Mouse (Mus musculus) layer of hippocampus, adult 2 months (tissue): Measurements from ENCODE around the gene Fgl2. TPM values are rescaled to one million over a fixed set of nuclear protein-coding genes. Genes with fewer than 3 reads are reported as not detected.

Source experiments
- DNase-seq, 2 experiments: peaks; one replicate each; pipeline ENCODE4 v3.0.0; 2022; ENCODE audit warnings: low spot score in 2 of 2
- H3K27ac ChIP-seq: fragments of 200-600 bp; 2 replicates; pipeline ENCODE4 v1.8.1; 2022
- H3K4me3 ChIP-seq: fragments of 200-600 bp; 2 replicates; pipeline ENCODE4 v1.8.1; 2022; ENCODE audit warnings: mild to moderate bottlenecking
- CTCF ChIP-seq: fragments of 200-600 bp; conservative IDR thresholded peaks from 2 replicates; pipeline ENCODE4 v1.8.1; 2022; ENCODE audit warnings: antibody characterized with exemption, mild to moderate bottlenecking, moderate library complexity
- total RNA-seq, 2 experiments: library from RNA; stranded (reverse); gene quantifications; 2 replicates each; pipeline ENCODE4 v1.2.3; 2021

The Fgl2 gene
- total RNA-seq, 2 experiments from 2014 or later: 1.6 to 2.0 TPM

DNA sequence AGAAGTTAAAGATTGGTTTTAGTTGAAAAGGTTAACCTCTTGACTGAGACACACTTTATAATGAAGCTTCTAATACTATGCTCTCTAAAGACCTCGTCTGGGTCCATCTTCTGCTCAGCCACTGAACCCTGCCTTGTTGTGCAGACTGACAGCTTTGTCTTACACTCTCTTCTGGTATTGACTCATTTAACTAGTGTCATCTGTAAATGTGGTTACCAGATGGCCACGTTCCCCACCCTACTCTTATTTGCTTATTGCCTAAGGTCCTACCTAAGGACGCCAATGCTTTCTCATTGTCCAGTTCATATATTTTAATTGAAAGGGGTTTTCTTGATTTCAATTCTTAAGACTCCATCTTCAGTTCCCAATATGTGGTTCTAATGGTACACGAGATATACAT lies 16.4 kb downstream of the Fgl2 start:
- no peak for DNase-seq
- no peak for TF ChIP-seq CTCF
- H3K27ac ChIP-seq: no peak overlapping the region

DNA sequence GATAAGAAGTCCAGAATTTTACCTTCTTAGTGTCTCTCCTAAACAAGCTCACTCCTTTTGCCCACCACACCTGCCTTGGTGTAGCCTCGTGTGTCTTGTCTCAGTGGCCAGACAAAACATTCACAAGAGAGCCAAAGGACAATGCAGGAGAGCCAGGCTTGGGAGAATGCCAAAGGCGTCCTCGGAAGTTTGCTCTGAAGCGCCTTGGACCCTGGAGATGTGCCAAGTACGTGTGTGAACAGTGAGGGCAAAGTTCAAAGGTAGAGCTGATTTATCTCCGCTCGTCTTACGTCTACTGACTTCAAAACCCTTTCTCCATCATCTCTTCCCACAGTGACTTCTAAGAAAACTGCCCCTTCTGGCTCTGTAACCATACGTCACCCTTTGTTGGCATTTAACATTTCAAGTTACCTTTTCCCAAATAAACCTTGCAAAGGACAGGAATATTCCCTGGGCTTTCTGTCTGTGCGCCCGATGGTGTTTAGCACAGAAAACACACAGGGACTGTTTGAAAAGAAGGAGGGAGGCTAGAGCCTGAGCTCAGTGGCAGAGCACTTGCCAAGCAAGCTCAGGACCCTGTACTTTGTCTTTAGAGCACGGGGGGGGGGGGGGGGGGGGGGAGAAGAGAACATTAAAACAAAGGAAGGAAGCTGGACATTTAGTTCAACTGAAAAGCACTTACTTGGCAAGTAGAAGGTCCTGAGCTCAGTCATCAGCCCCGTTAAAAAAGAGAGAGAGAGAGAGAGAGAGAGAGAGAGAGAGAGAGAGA lies 19.4 kb downstream of the Fgl2 start:
- no peak overlapping the region for H3K27ac ChIP-seq
- H3K4me3 ChIP-seq: no peak overlapping the region
- TF ChIP-seq CTCF: no peak
- no peak for DNase-seq

More for the DNA sequence above, 16.4 kb downstream of the Fgl2 start:
- no peak overlapping the region for H3K4me3 ChIP-seq

GRCm38 (mm10) chr5:21394562-21394961 lies 22.1 kb downstream of the Fgl2 start:
- no peak for DNase-seq
- H3K4me3 ChIP-seq: no peak overlapping the region
- H3K27ac ChIP-seq: no peak overlapping the region
- TF ChIP-seq CTCF: no peak

DNA sequence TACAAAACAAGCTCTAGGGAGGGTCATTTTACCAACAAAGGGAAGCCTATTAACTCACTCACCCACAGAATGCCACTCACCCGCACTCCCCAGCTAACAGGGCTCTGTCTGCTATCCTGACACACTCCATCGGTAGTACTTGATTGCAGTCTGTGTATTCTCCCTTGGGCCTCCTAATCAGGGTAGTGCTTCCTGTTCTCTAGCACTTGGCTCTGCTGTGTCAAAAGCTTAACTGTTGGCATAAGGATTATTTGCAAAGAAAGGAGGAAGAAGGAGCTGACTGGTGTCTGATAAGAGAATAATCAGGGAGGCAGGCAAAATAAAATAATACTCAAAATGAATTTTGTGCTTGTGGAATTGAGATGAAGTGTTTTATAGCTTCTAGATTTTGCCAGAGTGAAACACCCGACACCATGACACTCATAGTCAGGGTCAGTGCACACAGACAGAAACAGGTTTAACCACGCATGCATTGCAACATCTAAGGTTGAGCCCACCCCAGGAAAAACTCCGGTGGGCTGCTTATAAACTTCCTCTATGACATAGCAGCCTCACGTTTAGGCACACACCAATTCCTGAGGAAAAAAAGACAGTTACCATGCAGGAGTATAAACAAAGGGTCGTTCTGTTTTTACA lies 22.9 kb downstream of the Fgl2 start:
- DNase-seq: no peak
- no peak overlapping the region for H3K27ac ChIP-seq
- TF ChIP-seq CTCF: no peak
- no peak overlapping the region for H3K4me3 ChIP-seq

DNA sequence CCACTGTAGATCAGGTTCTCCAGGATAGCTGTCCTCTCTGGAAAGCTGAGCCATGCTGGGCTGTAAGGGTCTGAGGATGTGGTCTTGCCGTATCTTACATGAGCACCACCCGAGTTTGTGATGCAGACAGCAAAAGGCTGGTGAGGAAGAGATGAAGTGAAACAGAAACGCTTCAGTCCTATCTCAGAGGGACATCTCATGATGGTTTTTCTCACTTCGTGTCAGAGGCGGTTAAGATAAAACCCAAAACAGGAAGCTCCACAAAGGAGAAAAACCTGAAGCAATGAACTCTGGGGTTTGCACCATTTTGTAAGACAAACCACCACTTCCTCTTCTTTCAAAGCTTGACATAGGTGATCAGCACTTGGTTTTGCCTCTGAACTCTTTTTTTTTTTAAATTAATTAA lies 38.8 kb downstream of the Fgl2 start:
- Histone ChIP-seq H3K4me3 (no peak overlapping the region), H3K27ac (no peak overlapping the region)
- no peak for TF ChIP-seq CTCF
- DNase-seq: no peak

GRCm38 (mm10) chr5:21412056-21412455 lies 39.6 kb downstream of the Fgl2 start:
- TF ChIP-seq CTCF: no peak
- H3K4me3 ChIP-seq: no peak overlapping the region
- DNase-seq: no peak
- no peak overlapping the region for H3K27ac ChIP-seq

GRCm38 (mm10) chr5:21413322-21413721 lies 40.9 kb downstream of the Fgl2 start:
- no peak overlapping the region for H3K27ac ChIP-seq
- DNase-seq: no peak
- no peak overlapping the region for H3K4me3 ChIP-seq
- TF ChIP-seq CTCF: no peak

DNA sequence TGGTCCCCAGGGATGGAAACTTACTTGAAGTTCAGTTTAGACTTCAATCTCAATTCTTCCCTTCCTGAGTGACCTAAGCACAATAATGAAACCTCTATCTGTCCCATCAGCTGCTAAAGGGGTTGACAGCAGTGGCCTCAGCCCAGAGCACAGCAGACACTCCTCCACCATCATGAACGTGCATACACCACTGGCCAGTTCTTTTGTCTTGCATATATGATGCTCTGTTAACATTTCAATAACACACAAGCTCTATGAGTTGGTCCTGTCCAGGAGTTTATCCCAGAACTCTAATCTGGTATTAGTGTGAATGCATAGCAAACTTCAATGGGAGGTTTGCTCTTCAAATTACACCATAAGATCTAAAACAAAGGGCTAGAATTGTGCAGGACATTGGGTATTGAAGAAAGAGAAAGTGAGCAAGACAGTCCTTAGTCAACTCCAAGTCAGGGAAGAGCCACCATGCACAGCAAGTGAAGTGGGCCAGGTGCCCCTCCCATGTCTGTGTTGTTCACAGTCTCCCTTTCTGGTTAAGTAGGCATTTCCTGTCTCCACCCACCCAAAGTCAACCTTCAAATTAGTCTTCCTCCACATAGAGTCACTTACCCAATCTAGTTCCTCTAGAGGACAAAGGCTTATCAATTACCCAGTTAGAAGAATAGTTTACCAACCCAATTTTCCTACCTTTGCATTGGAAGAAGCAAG lies 41.8 kb downstream of the Fgl2 start:
- Histone ChIP-seq H3K27ac (no peak overlapping the region), H3K4me3 (no peak overlapping the region)
- no peak for DNase-seq
- no peak for TF ChIP-seq CTCF

DNA sequence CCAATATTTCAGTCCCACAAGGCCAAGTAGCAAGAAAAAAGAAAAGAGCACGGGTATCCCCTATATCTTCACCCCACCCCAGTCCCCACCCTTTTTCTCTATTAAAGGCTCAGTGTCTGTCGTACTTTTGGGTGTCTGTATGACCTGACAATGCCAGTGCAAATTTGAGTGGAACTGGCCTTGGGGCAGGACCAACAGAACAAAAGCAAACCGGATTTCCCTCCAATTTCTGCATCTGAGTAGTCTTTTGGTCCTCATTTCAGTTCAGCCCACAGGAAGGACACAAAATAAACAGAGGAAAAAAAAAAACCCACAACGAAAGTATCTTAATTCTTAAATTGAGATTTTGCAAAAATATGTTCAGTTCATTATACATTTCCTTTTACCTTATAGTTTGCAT lies 46.2 kb downstream of the Fgl2 start:
- Histone ChIP-seq H3K27ac (no peak overlapping the region), H3K4me3 (no peak overlapping the region)
- DNase-seq: no peak
- no peak for TF ChIP-seq CTCF

GRCm38 (mm10) chr5:21420609-21421008 lies 48.2 kb downstream of the Fgl2 start:
- DNase-seq: no peak
- H3K4me3 ChIP-seq: no peak overlapping the region
- peak; percentile 79 for TF ChIP-seq CTCF
- H3K27ac ChIP-seq: no peak overlapping the region

DNA sequence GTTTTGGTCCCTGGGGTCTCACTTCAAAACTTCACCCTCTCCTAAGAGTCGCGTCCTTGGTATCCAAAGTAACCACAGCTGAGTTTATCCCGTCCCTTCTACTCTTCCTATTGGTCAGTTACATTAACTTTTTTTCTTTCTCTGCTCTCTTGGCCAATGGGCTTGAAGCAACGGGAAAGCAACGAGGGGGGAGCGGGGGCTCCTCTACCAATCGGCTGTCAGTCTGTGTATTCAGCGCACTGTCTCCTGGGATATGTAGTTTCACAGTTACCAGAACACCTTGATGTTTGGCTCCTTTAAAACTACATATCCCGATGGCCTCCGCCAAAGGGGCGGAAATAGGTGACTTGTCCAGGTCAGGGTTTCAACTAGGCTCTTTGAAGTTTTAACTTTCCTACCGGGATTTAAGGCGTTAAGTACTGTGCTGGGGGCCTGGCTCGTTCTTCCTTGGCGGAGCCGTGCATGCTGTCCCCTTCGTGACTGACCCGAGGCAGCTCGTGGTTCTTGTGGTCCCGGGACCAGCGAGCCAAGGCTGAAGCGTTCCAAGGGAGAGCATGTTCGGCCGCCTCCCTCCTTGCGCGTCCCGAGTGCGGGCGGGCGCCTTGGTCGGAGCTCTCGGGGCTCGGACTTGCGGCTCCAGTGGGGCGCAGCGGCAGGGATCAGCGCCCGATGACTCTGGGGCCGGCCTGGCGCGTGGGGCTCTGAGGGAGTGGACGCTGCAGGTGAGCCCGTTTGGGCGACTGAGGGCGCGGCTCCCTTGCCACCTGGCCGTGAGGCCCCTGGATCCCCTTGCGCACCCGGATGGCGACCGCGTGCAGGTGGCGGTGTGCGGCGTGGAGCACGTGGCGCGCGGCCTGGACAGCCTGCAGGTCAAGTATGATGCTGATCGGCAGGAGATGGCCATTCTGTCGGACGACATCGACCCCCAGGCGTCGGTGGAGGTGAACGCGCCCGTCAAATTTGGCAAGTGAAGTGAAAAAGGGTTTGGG lies 52.5 kb downstream of the Fgl2 start, which contains the start of the genes Ccdc146 and Fam185a:
TSS of gene Ccdc146 (minus strand) at position 64 of the 989 bp plus-strand sequence.
TSS of gene Fam185a (plus strand) at position 345 of the 989 bp plus-strand sequence.
- peak; percentile 33; the same call in 1 of the 2 replicates for TF ChIP-seq CTCF
- Histone ChIP-seq H3K27ac (peak within 1 kb of the TSS; percentile 54), H3K4me3 (peak within 1 kb of the TSS; percentile 84)
- DNase-seq: peak; percentile 89 to 97

DNA sequence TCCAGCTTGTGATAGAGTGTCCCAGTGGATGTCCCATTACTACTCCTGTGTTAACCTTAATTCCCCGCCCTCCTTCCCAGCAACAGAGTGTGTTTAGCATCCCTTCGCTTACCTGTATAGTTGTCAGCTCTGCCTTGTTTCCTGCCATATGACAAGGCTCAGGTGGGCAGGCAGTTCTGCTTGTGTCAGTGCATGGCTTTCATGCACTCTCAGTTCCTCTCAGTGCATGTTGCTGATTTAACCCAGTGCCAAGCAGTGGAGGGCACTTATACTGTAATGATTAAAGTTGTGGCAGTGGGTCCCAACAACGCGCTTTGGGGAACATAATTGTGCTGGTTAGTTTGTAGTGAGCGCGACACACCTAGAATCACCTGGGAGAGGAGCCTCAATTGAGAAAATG lies 54.2 kb downstream of the Fgl2 start:
- Histone ChIP-seq H3K4me3 (no peak overlapping the region), H3K27ac (no peak overlapping the region)
- TF ChIP-seq CTCF: no peak
- no peak for DNase-seq

Other genes with a start within 250 kb of the Fgl2 start
- gene Gsap, start 186.4 kb upstream of the Fgl2 start, total RNA-seq: 1 to 10 TPM; 7.3 to 9.0 TPM
- gene Ccdc146, start 52.0 kb downstream of the Fgl2 start, total RNA-seq: under 1 TPM; 0.20 to 0.28 TPM
- gene Fam185a, start 52.3 kb downstream of the Fgl2 start, total RNA-seq: 10 to 100 TPM; 12.1 to 13.2 TPM
- under 1 TPM; 0.23 to 0.47 TPM for gene Lrrc17, start 170.9 kb downstream of the Fgl2 start, total RNA-seq